Mouse (Mus musculus) ES-Bruce4 (cell line): ENCODE data around the gene Tep1.

ENCODE experiments used
- EP300 ChIP-seq: IDR thresholded peaks from 2 replicates; pipeline ENCODE4 v1.6.1; 2011; ENCODE audit warnings: low read depth, low read length; ENCODE audit not compliant: insufficient read depth
- POLR2A ChIP-seq: IDR thresholded peaks from one replicate; pipeline ENCODE4 v1.8.1; 2011; ENCODE audit warnings: low read length; ENCODE audit not compliant: insufficient read depth

GRCm38 (mm10) chr14:50855788-50856187, 14.6 kb downstream of the Tep1 start:
- TF ChIP-seq EP300 (peak; percentile 77; the same call in 1 of the 2 replicates), POLR2A (no peak)
